Mouse (Mus musculus): ENCODE data around the gene Txn1.

The Txn1 gene

DNA sequence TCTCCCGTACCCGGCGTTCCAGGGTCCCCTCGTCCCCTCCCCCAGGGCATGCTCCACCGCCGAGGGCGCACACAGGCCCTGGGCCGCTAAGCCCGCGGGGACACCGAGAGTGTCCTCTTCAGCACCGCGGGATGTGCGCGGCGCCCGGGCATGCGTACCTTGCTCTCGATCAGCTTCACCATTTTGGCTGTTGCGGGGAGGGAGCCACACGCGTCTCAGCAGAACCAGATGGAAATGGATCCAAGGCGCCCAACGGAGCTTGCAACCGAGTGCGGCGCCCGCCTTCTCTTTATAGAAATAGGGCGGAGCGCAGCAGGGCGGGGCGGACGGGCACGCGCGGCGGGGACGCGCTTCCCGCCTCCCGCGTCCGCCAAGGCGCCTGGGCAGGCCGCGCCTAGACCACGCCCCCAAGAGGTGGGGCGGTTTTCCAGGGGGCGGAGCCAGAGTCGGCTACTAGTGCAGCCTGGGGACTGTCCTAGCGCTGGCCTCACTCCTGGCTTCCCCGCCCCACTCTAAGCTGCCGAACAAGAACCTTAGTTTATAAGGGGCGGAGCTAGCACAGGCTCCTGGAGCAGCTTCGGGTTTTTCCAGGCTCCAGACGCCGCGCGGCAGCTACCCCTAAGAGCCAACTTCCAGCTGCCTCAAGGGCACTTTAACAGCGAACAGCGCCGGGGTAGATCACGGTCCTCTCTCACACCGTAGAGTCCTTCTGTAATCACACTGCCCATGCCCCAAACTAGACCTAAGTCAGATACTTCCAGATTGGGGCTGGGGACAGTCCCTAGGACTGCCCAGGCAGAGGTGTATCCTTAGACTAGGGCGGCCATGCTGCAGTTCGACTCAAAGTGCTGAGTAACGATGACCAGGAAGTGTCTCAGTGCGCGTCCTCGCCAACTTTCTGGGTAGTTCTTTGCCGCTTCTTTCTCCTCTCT, at the start of gene Txn1:
Txn1 (minus strand) TSS at position 383 of the 932 bp plus-strand sequence.
- DNase-seq (ENCODE audit: low read depth, low spot score): peak; percentile 97

DNA sequence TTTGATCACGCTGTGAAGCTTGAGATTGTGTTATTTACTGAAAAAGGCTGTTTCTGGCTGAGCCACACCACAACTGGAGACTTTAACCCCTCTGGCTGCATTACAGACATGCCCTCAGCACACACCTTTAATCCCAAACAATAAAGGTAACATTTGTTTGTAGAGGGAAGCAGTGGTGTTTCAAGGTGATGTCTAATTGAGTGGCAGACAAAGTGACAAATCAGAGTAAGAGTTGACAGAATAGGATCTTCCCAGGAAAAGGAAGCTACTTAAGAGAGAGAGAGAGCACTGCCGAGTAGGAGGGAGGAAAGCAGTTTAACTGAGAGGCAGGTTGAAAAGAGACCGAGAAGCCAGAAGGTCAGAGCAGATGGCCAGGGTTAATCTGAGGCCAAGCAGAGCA, 47.3 kb upstream of the Txn1 start:
- DNase-seq (ENCODE audit: low read depth, low spot score): no peak

DNA sequence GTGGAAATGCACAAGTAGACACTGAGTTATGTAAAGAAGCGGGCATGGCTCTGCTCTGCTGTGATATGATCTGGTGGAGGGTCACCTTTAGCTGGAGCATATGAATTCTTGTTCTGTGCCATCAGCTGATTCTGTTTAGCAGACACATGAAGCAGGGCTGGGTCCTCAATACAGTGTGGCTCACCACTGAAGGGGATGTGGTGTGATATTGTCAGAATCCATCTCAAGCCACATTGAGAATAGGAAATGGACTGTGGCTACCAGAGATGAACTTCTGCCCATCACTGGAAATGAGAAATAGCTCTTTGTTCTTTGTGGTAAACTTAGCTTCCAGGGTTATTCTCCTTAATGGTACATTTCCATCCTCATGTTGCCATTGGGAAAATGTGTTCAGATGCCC, 35.2 kb upstream of the Txn1 start:
- no peak for DNase-seq (ENCODE audit: low read depth, low spot score)

DNA sequence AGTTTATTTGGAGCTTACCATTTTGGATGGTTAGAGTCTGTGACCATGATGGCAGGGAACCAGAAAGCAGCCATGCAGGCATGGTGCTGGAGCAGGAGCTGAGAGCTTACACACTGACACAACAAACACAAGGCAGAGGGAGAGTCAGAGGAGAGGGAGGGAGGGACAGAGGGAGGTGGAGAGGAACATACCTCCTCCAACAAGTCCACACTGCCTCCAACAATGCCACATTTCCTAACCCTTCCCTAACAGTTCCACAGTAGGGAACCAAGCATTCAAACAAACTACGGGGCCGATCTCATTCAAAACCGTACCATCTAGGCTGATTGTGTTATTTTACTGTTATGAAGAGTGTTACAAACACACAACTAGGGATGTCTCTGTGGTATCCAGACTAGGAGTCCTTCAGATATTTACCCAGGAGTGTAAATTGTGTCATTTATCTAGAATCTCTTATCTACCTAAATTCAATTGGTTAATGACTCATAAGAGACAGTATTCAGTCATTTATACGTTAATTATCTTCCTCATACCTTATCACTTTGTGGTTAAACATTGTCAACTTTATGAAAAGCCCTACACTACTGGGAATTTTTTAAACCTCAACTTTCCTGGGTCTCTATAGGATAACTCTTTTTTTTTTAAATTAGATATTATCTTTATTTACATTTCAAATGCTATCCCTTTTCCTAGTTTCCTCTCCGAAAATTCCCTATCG, 18.3 kb upstream of the Txn1 start:
- DNase-seq (ENCODE audit: low read depth, low spot score): no peak

DNA sequence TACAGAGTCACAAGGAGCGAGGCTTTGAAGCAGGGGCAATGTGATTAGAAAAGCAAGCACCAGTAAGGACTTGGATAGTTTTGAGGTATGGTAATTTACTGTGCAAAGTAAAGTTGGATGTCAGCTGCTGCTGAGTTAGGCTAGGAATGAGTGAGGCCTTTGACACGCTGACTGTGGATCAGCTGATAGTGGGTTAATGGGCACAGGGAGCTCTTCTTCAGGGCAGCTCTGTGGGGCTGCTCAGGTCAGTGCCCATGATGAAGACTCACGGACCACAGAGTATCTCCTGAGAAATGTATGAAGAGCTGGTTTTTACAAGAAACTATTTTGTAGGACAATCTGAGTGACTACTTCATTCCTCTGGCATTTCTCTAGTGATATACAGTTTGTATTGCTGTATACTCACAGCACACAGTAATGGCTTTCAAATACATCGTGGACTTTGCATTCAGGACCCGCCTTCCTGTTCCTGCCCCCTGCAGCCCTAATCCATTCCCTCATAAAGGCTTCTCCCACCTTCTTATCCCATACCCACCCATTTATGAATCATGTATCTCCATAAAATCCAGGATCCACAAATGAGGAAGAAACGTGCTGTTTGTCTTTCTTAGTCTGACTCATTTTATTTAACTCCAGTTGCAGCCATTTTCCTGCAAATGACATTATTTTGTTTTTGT, 17.5 kb upstream of the Txn1 start:
- no peak for DNase-seq (ENCODE audit: low read depth, low spot score)

DNA sequence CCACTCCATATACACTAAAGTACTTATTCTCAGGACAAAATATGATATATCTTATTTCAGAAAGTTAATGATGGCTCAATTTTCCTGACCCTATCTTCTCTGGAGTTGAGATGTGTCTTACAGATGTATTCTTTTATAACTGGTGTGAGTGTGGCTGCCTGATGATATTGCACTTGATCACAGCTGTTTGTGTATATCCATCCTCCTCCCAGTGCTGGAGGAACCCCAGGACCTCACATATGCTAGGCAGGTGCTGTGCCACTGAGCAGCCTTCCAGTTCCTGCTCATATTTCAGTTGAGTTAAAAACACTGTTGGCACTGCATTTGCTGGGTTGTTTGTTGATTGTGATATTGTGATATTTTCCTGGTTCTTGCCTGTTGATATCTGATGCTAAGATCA, 14.1 kb upstream of the Txn1 start:
- no peak for DNase-seq (ENCODE audit: low read depth, low spot score)

DNA sequence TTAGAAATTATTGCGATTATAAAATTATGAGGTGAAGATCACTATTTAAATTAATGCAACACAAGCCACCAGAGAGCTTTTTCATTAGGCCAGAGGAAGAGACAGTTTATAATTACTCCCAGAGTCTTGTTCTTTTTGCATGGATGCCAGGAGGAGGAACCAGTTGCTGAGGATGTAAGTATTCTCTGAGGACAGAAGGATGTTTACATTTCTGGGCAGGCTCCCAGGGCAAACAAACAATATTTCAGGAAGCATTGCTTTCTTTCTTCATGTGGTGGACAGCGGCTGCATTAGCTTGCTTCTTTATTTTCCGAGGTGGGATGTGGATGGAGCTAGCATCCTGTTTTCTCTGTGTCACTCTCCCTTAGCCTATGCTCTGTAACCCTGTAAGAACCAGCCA, 11.0 kb upstream of the Txn1 start:
- no peak for DNase-seq (ENCODE audit: low read depth, low spot score)

DNA sequence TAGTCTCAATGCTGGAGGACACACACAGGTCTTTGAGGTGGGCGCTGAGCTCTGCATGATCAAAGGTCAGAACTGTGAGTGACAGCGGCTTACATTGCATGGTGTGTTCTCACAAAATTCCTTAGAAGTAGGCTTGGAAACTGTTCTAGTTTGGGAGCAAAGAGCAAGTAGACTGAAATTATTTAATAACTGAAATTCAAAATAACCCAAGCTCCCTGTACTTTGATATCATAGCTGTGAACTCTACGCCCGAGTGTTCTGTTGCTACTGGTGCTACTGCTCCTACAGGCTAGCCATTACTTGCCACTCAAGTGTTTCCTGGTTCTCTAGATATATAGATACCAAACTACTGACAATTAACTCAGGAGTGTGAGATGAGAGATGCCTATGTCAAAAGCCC, 9.3 kb upstream of the Txn1 start:
- DNase-seq (ENCODE audit: low read depth, low spot score): no peak

DNA sequence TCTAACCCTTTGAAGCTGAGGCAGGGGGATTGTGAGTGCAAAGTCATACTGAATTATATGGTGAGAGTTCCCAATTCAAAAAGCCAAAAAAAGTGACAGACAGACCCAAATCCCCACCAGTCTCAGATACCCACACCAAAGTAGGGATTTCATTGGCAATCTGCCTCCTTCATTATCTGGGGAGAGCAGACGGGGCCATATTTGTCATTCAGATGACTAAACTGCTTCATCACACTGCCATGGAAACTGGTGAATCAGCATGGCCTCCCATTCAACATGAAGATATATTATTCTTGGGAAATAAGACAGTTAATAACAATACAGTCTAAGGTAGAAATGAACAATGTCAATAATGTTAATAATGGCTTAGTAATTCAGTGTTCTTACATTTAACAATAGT, 7.9 kb upstream of the Txn1 start:
- no peak for DNase-seq (ENCODE audit: low read depth, low spot score)

DNA sequence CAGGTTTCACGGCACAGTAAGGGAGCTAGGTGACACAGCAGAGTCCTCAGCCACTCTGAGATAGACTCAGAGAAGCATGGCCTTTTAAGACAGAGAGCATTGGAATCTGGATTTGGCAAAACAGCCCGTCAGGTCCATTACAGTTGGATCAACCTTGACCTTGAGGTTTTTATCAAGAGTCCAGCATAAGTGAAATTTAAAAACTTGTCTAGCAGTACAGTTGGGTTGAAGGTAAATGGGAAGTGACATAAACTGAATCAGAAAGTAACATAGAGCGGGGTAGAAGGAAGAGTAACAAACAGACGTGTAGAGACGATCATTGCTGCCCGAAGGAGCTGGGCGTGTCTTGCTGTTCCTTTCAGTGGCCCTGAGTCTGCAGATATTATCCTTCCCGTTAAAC, 2.8 kb upstream of the Txn1 start:
- no peak for DNase-seq (ENCODE audit: low read depth, low spot score)

DNA sequence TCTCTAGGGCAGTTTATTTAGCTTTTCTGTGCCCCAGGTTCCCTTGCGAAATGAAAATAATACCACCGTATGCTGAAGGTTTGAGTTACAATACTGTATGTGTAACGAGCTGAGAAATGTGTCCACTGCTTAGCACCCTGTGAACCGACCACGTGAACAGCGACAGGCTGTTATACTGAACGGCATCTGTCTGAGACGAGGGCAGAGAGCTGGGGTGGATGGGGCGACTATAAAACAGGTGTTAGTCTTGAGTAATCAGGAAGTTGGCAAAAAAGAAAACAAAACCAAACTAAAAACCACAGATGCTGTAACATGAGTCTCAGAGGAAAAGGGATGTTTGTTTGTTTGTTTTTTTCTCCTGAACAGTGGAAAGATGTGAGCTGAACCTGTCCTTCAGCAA, 1.9 kb upstream of the Txn1 start:
- DNase-seq (ENCODE audit: low read depth, low spot score): no peak

DNA sequence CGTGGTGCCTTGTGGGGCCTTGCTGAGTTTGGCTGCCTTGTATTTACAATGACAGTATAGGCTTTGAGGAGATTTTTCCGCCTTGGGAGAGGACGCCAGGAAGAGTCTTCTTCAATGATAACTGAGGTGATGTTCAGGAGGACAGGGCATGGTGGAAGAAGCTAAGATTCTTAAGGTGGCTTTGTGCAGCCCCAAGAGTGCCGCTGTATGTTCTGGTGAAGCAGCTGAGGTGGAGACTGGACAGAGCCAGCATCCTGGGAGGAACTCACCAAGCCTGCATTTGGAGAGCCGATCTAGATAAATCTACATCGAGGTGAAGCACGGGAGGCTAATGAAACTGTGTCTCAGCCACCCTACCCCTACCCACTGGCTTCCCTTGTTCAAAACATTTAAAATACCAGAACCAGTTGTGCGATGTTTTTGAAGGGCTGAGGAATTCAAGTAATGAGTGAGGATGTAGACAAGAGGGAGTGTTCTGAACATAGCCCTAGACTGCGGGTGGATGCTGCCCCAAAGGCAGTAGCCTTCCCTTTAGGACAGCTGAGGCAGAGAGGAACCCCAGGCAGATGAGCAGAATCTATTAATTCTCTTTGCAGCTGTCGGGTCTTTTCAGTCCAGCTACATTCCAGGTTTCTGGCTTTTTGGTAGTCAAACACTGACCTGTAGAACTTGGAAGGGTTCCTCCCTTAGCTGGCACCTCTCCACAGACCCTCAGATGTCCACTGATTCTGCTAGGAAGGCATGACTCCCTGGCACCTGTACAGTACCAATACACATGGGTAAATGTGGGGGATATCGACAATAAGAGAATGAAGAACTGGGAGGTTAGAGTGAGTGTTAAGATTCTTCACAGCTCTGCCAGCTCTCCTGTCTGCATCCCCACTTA, 1.2 kb upstream of the Txn1 start:
- no peak for DNase-seq (ENCODE audit: low read depth, low spot score)

DNA sequence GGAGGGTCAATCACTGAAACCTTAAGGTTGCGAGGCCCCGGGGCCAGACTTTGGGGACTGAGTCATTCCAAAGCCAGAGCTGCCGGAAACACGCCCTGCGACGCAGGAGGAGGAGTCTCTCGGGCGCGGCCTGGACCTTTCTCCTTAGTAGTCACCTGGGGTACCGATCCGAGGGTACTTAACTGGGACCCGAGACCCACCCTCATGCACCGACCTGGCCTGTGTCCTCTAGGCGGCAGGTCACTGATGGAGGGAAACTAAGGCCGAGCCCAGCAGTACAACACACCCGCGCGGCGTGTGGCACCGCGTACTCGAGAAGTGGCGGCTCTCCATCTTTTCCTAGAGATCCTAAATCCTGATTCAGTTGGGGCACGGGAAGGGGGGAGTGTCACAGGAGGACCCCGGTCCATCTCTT, 660 bp downstream of the Txn1 start:
- peak; percentile 64 for DNase-seq (ENCODE audit: low read depth, low spot score)

DNA sequence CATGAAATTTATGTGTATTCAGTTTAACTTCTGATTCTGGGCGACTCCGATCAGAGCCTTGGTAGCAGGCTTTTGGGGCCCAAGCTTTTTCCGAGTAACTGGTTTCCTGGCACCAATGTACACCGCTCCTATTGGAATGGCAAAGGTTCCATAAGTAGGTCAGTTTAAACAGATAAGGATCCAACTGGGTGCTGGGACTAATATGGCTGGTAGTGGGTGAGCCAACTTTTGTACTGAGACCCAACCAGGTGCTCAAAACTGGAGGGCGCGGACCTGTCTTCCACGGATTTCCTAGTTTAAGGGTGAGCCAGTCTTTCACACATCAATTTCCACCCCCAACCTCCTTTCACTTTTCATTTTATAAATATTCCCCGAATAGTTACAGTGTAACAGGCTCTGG, 1.2 kb downstream of the Txn1 start:
- DNase-seq (ENCODE audit: low read depth, low spot score): no peak

DNA sequence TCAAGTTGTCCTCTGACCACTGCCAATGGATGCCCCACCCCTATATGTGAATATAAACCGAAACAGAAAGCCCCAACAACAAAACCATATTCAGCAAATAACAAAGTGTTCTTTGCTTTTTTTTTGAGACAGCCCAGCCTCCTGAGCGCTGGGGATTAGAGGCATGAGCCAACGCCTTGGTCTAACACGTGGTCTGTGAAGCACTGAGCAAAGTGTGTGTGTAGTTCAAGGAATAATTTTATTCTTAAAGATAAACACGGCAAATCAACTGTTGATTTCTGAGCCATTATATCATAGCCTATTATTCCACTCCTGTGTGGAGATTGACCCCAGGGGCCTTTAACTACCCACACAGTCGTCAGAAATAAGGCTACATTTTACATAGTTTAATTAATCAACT, 1.6 kb downstream of the Txn1 start:
- DNase-seq (ENCODE audit: low read depth, low spot score): no peak

DNA sequence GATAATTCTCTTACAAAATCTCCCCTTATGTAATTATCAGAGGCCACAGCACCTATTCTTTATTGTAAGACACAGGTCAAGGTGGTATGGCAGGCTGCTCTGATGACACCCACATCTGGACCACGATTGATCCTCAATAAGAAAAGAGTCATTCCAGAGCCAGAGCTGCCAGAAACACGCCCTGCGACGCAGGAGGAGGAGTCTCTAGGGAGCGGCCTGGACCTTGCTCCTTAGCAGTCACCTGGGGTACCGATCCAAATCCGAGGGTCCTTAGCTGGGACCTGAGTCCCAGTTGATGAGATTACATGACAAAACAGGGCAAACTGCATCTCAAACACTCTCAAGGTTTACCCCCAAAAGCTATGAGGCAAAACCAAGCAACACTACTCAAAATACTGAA, 2.4 kb downstream of the Txn1 start:
- DNase-seq (ENCODE audit: low read depth, low spot score): no peak

DNA sequence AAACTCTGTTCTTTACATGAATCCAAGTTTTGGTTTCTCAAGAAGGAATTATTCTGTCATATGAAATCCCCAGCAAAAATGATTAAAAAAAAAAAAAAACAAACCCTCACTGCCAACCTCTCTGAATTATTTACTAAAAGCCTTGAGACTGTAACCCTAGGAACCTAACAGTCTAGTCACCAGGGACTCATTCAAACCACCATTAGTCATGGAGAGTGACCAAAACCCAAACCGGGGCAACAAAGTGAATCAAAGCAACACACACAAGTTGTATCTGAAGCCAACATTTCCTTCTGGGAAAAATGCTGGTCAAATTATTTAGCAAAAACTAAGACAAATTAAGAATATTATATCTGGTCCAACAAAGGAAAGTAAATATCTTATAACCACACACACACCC, 3.3 kb downstream of the Txn1 start:
- no peak for DNase-seq (ENCODE audit: low read depth, low spot score)

DNA sequence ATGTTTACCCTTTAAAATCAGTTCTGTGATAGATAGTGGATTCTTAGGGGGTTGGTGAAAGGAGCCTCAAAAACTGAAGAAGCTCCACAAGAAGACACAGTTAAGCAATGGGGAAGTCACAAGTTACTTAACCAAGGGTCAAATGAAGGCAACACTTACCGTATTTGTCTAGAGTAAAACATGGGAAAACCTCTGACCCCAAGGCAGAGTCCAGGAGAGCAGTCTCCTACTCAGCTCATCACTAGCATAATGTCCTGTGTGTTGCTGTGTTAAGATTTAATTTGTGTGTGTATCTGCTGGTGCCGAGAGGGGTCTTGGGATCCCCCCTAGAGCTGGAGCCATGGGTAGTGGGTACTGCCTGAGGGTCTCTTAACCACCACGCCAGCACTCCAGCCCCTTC, 3.8 kb downstream of the Txn1 start:
- no peak for DNase-seq (ENCODE audit: low read depth, low spot score)

DNA sequence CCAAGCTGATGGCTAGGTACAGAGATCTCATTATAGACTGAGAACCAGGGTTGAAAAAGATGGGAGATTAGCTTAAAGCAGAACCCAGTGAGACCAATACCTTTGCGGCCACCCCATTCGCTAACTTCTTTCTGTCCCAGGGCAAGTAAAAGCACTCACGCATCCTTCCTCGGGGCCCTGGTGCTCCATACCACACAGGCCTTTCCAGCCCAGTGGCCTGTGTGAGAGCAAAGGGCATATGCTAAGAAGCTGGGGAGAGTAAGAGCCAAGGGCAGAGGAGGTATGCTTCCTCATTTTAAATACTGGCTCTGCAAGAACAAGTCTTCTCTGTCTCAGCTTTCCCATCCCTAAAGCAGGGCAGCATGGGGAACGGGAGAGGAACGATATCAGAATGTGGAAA, 6.3 kb downstream of the Txn1 start:
- no peak for DNase-seq (ENCODE audit: low read depth, low spot score)

DNA sequence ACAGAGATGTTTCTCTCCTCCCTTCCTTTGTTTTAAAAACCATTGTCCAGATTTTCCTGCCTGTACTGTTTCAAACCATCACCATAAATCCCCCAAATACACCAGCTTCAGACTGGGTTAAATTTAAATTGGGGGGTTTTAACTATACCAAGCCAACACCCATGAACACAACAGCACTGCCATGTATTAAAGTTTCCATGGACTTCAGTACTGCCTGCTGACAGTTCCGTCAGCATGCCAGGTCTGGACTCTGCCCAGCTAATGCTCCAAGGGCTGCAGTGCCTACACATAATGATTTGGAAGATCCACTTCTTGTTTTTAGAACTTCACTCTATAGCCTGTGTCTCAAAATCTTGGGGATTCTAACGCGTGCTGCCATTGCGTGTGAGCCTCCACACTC, 8.7 kb downstream of the Txn1 start:
- DNase-seq (ENCODE audit: low read depth, low spot score): no peak

DNA sequence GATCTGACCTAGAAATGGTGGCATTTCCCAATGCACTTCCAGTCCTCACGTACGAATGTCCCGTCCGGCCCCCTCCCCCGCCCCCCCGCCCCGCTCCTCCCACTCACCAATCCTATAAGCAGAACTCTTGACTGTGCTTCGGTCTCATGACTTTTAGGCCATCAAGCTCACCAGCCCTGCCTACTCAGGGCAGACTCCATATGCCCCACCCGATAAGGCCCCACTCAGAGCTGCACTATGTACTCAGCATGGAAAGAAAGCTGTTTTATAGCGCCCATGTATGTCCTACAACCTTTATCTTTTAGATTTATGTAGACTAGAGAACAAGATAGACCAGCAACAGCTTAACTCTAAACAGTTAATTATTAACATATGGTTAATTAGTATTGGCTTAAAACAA, 9.2 kb downstream of the Txn1 start:
- no peak for DNase-seq (ENCODE audit: low read depth, low spot score)

DNA sequence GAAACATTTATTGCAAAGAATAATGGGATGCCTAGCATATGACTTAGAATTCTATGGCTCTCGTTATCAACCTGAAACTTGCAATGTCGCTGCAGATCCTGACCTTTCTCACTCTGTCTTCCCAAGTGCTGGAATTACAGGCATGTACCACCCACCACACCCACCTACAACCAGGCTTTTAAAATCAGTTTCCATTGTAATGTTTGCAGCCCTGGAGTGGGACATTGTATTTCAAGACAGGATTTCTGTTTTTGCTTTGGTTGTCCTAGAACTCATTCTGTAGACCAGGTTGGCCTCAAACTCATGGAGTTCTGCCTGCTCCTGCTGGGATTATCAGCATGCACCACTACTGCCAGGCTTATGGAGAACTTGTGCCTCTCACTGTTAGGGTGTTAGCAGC, 13.3 kb downstream of the Txn1 start:
- DNase-seq (ENCODE audit: low read depth, low spot score): no peak

Data from mesoderm, embryonic 11.5 days (tissue).